Mouse (Mus musculus) Patski (cell line): ENCODE measurements at regions not wholly inside any gene's neighbourhood (a gene's known extent, or its start where the extent isn't known, plus 50 kb on each side); places are given as distances from the start of the nearest gene placed in this dataset.
"Not testable (repeated sequence)": the region's sequence is repeated elsewhere in the genome, so short reads cannot be mapped to it uniquely, and the experiment has no call there.

ENCODE experiments used
- ATAC-seq: fragments of 100-300 bp; one replicate; pipeline ENCODE4 v1.8.0; 2021
- CTCF ChIA-PET: fragments of 350-600 bp; sonication (Branson Sonifier 250); formaldehyde crosslinking; loops from one replicate; lab custom pipeline; 2022; ENCODE audit warnings: inconsistent platforms; lab: Charles Lee
- POLR2A ChIA-PET: fragments of 350-600 bp; sonication (Branson Sonifier 250); formaldehyde crosslinking; loops from one replicate; lab custom pipeline; 2022; ENCODE audit warnings: antibody characterized with exemption, inconsistent platforms; lab: Charles Lee
- DNase-seq: peaks from one replicate; pipeline ENCODE4 v3.0.0-alpha.2; 2011; ENCODE audit warnings: low read depth, low spot score
- H3K27me3 ChIP-seq: fragments of 371-371 bp; one replicate; pipeline ENCODE4 v1.5.1; 2021
- CTCF ChIP-seq: fragments of 100-300 bp; IDR thresholded peaks from one replicate; pipeline ENCODE4 v1.5.1; 2021
- in situ Hi-C: fragments of 300-500 bp; cut with MboI; formaldehyde crosslinking; loops from 3 replicates; pipeline ENCODE4 v1.11.1; 2018; ENCODE audit warnings: low pct_unique_long_range_greater_than_20kb, mixed read lengths

DNA sequence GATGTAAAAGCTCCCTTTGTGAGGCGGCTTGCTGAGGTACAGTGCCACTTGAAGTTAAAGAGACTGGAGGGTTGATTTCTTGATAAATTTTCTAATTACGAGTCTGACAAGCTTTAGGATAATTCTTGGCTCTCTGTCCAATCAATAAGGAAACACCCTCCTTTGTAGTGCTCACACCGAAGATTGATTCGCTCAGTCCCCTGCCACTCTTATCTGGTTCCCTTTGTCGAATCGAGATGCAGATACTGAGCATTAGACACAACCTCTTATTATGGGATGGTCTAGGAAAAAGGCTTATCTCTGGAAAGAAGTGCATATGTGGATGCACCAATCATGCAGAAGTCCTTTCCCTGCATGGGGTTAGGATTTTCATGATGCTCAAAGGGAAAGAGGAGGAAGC is 261.5 kb upstream of the Cntnap4 start:
- TF ChIP-seq CTCF: no peak
- DNase-seq: no peak
- CTCF ChIA-PET: no interaction called here
- POLR2A ChIA-PET: no interaction called here
- no peaks in the 10 kb centered on the region for H3K27me3 ChIP-seq
- in situ Hi-C loops: no loop called here
- no peak for ATAC-seq

DNA sequence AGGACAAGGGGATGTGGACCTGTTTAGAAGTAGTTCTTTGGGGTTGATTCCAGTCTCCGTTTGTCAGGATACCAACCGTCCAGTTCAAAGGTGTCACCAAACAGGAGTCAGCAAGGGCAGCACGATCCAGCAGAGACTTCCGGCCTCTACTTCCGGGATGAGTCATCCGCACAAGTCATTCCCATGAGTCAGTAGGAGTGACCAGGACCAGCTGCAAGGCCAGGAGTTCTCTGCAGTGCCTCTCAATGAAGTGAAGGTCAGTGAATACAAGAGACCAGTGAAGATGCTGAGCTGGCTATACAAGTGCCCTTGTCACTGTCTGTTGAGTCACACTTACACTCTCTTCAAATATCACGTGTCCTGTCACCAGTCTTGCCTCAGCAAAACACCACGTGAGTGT is 272.8 kb upstream of the Cntnap4 start:
- in situ Hi-C loops: no loop called here
- DNase-seq (no peak), ATAC-seq (no peak)
- ChIA-PET POLR2A (no interaction called here), CTCF (no interaction called here)
- no peak for TF ChIP-seq CTCF
- H3K27me3 ChIP-seq: no peaks in the 10 kb centered on the region

DNA sequence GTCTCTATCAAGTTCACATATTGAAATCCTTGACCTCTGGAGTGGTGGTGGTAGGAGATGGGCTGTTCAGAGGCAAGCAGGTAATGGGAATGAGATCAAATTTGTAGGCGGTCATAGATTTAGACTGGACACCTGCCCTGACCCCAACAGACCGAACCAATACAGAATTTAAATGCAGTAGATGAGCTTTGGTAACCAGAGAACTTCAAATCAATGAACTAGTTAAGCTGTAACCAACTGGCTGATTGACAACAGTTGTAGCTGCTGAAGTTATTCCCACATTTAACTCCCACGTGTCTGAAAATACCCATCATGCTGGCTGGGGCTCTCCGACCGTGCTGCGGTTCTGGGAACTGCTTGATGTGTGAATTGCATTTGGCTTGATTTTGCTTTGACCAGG is 268.5 kb upstream of the Gm6793 start:
- H3K27me3 ChIP-seq: peaks cover 20% of the 10 kb centered on the region
- in situ Hi-C loops: no loop called here
- POLR2A ChIA-PET: no interaction called here
- DNase-seq: no peak
- ATAC-seq: no peak
- CTCF ChIA-PET: no interaction called here
- TF ChIP-seq CTCF: no peak

DNA sequence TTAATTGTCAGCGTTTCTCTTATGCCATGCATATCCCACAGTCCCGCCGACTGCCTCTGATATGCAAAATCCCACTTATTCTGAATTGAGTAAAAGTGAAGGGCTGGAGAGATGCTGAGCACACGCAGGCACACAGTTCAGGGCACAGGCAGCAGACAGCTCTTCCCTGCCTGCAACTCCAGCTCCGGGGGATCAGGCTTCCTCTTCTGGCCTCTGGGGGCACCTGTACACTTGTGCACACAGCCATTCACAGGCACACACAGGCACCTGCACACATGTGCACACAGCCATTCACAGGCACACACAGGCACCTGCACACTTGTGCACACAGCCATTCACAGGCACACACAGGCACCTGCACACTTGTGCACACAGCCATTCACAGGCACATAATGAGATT is 254.8 kb upstream of the Gm6793 start:
- CTCF ChIA-PET: no interaction called here

DNA sequence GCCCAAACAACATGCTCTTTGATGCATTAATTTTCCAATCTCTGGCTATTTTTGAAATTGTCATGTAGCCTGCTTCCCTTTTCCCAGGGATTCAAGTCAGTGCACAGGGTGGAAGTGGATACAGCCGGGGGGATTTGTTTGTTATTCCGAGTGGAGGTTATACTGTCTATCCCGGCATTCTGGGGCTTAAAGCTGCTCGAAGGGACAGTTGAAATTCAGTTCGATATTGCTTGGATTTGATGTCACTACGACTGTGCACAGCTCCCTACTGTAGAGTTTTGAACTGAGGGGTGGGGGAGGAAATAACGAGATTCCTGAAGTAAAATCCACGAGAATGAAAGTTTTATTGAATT is 254.4 kb upstream of the Gm6793 start:
- TF ChIP-seq CTCF: no peak
- DNase-seq (no peak), ATAC-seq (no peak)
- ChIA-PET POLR2A (no interaction called here), CTCF (no interaction called here)
- peaks cover 12% of the 10 kb centered on the region for H3K27me3 ChIP-seq
- in situ Hi-C loops: no loop called here

More for the DNA sequence above, 254.8 kb upstream of the Gm6793 start:
- H3K27me3 ChIP-seq: peaks cover 12% of the 10 kb centered on the region
- POLR2A ChIA-PET: no interaction called here
- DNase-seq (no peak), ATAC-seq (no peak)
- TF ChIP-seq CTCF: no peak
- in situ Hi-C loops: no loop called here

DNA sequence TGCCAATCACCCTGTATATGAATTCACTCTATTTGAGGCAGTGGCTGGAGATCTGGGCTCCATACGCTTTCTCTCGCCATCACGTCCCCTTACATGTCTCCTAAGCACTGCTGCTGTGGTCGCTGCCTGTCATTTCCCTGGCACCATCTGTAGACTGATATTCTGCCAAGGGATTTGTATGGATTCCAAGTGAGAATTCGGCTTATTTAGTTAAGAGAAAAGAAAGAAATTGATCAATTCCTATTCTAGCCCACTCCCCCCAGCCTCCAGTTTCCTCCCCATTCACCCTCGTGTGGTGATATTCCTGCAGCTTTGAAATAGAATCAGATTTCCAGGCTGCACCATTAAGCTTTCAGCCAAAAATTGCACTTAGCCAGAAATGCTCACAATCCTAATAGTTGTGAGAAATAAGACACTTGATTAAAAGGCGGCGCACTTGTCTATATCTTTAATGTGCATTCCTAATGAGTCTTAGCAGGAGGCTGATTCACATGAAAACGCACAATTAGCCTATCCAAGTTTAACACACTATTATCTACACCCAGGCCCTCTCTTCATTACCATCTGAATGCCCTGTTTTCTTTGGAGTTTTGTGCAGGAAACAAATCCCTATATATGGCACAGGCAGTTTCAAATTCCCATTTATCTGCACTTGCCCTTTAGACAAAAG is 253.8 kb upstream of the Gm6793 start:
- ChIA-PET POLR2A (no interaction called here), CTCF (no interaction called here)
- DNase-seq (no peak), ATAC-seq (no peak)
- in situ Hi-C loops: no loop called here
- H3K27me3 ChIP-seq: peaks cover 12% of the 10 kb centered on the region
- TF ChIP-seq CTCF: no peak

DNA sequence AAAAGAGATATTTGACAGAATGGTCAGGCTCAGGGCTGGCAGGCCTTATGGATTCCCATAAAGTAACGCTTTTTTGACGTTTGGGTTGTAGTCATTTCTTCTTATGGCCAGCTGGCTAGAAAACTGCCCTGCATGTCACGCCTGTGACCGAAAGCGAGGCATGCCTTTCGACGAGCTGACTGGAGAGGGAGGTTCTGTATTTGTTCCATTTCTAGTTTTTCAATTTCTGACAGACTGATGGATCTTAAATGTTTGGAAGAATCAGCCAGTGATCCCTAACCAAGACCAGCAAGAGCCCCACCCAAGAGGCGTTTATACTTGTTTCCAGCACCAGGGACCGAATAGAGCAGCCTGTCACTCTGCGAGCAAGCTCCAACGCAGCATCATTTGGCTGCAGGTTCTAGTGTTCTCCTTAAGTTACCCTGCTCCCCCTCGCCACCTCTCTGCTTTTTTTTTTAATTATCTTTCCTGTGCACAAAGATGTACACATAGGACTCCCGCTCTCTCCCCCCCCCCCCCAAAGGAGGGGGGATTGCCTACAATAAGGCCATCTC is 243.2 kb upstream of the Gm6793 start:
- ChIA-PET POLR2A (no interaction called here), CTCF (no interaction called here)
- in situ Hi-C loops: no loop called here
- no peak for DNase-seq
- H3K27me3 ChIP-seq: peaks cover 13% of the 10 kb centered on the region
- ATAC-seq: no peak
- TF ChIP-seq CTCF: no peak

DNA sequence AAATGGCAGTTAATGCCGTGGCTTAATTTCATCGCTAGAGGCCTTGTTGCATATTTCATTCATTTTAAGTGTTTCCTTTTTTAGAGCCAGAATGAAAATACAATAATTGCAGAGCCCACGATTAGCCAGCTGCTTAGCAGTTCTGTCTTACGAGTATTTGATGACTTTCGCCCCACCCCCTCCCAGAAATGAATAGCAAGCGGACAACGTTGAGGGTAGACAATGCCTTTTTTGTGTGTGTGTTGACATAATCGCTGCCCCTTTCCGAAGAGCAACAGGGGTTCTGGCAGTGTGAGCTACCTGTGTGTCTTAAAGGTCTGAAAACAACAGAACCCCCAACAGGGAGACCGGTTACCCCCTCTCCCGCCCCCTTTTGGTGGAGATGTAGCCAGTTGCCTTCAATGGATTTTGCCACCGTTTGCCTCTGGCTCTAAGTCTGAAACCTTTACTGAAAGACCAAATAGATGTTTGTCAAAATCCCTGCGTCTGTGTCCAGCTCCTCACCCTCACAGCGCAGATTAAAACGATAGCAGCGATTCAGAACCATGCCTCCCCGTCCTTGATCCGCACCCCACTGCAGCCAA is 242.6 kb upstream of the Gm6793 start:
- ChIA-PET CTCF (no interaction called here), POLR2A (no interaction called here)
- DNase-seq: no peak
- in situ Hi-C loops: no loop called here
- no peak for TF ChIP-seq CTCF
- no peak for ATAC-seq
- peaks cover 13% of the 10 kb centered on the region for H3K27me3 ChIP-seq

DNA sequence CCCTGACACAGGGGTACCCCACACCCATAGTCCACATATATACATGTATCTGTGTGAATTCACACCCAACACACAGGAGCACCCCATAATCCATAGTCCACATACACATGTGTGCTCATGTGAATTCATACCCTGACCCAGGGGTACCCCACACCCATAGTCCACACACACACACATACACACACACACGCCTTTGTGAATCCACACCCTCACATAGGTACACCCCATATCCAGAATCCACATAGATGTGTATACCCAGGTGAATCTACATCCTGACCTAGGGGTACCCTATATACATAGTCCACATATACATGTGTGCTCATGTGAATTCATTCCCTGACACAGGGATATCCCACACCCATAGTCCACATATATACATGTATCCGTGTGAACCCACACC is 231.8 kb upstream of the Gm6793 start:
- DNase-seq, in situ Hi-C loops, POLR2A ChIA-PET, H3K27me3 ChIP-seq, ATAC-seq, CTCF ChIA-PET: not testable (repeated sequence)

DNA sequence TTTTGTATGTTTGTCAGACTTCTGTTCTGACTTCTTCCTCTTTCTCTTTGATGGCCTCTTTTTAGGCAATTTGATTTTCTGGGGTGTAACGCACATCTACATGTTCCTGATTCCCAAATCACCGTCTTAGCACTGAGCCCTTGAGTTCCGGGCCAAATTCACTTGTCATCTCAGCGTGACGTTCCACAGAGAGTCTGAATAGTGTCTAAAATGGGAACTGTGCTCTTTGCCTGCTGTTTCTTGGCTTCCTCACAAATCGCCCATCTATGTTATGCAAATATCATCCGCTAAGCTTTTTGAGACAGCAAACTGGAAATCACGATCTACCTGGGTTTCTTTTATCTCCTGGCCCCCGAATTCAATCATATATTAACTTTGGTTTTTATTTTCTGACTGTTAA is 223.8 kb upstream of the Gm6793 start:
- POLR2A ChIA-PET: no interaction called here
- ATAC-seq: no peak
- no peak for DNase-seq
- CTCF ChIA-PET: no interaction called here
- TF ChIP-seq CTCF: no peak
- peaks cover 7% of the 10 kb centered on the region for H3K27me3 ChIP-seq
- in situ Hi-C loops: no loop called here

DNA sequence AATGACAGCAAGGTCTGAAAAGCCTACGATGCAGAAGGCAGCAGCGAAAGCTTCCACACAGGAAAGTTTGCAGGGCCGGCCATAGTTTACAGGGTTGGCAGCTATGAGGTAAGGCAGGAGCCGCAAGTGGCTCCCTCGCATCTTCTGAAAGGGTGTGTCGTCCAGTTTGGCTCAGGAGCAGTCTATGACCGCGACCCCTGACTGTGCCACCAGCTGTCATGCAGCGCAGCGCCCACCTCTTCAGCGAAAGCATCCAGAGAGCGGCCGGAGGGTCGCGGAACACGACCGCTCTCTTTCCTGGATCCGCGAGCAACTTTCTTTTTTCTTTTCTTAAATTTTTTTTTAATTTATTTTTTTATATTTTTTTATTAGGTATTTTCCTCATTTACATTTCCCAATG is 221.9 kb upstream of the Gm6793 start:
- in situ Hi-C loops: not testable (repeated sequence)

More for the DNA sequence above, 221.9 kb upstream of the Gm6793 start:
- ATAC-seq, POLR2A ChIA-PET, DNase-seq, H3K27me3 ChIP-seq: not testable (repeated sequence)
- CTCF ChIA-PET: interaction anchor here (0.8 kb wide), 1 partner anchor 18 kb away, joined by 3 read pairs; no protein-coding TSS in a partner anchor
